Mouse (Mus musculus) frontal cortex, postnatal 10 days (tissue): ENCODE measurements around the gene Lrpap1.

Experiments
- DNase-seq, 2 experiments: peaks; one replicate each; pipeline ENCODE4 v3.0.0; 2022; ENCODE audit warnings: low spot score in 2 of 2, mixed read lengths in 1 of 2

The Lrpap1 gene

GRCm38 (mm10) chr5:35104960-35105921 lies at the start of gene Lrpap1:
Lrpap1 (minus strand) TSS chr5:35105766.
- DNase-seq, result peak; percentile 81 to 88

DNA sequence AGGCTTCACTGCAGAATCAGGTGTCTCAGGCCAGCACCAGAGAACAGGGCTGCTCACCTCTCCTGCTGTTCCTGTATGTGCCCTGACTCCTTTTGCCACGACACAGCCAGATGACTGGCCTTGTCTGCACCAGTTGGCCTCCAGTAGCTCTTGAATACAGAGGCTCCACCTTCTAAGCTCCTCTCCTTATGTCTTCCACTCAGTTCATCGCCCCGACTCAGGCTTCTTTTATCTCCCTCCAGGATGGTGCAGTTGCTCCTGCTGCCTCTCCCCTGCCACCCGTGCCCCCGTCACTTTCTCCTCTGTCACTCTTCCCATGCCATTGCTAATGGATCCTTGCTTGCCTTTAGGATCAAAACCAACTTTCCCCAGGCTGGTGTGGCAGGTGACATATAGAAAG lies 44.4 kb upstream of the Lrpap1 start:
- DNase-seq, result no peak

DNA sequence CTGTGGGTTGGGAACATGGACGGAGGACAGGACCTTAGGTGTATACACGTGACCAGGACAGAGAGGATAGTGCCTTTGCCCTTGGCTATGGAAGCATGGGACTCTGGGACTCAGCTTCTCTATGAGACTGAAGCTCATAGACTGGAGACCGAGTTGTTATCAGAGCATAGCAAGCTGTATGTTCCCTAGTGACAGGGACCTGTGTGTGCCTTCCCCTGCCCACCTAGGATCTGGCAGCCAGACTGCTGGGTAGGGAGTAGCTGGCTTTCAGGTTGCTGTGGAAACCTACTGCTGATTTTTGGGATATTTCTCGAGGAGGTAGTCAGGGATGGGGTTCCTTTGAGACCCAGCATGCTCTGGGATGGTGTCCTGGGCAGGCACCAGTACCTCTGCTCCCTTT lies 44.0 kb upstream of the Lrpap1 start:
- no peak for DNase-seq

DNA sequence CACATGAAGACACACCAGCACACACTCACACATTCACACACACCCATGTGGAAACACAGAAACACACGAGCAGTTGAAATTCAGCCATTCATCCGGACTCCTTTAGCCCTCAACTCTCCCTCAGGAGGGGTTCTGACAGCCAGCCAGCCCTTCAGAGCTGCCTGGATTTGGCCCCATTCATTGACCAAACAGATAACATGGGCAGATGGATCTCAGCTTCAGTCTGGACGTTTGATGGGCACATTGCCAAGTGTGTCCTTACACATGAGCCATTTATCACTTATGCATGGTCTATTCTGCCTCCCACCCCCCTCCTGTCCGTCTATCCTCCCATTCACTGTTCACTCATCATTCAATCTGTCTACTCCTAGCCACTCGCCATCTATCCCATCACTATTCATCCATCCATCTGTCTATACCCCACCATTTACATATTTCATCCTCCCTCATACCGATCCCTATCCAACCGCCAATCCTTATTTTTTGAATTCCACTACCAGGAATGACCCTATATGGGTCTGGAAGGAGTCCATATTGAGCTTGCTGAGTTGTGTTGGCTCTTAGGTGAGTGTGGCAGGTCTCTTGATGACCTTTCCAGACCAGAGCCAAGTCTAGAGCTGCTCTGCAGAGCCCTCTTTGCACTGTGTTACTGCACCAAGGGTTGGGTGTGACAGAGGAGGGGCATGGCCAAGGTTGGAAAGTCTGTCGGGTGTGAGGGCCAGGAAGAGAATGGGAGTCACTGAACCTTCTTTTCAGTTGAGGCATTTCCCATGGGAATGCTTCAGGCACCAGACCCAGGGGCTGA lies 42.6 kb upstream of the Lrpap1 start:
- DNase-seq, result no peak

DNA sequence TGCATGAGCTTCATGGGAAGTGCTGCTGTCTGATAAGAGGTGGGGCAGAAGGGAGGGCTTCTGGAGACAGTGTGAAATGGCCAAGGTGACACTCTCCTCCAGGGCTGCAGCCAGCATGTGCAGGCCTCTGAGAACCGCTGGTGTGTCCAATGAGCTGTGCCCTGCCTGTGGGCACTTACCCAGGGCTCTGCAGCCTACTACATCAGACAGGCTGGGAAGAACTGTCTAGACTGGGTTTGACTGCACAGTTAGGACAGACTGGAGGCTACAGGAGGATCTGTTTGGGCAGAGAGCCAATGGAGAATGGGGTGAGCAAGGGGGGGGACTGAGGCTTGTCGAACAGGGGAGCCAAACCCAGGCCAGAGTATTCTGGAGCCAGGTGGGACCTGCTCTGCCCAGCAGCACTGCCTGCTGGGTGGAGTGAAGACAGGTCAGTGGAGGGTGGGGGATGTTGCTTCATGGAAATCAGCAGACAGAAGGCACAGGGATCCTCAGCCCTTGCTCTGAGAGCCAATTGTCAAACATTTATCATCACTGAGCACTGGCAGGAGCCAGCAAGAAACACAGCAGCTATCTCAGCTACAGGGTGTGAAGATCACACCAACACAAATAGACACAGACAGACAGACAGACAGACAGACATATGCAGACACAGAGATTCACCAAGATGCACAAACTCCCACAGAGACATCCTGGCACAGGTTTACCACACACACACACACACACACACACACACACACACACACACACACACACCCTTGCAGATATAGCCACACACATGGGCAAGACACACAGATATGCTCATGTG lies 41.8 kb upstream of the Lrpap1 start:
- DNase-seq, result no peak

DNA sequence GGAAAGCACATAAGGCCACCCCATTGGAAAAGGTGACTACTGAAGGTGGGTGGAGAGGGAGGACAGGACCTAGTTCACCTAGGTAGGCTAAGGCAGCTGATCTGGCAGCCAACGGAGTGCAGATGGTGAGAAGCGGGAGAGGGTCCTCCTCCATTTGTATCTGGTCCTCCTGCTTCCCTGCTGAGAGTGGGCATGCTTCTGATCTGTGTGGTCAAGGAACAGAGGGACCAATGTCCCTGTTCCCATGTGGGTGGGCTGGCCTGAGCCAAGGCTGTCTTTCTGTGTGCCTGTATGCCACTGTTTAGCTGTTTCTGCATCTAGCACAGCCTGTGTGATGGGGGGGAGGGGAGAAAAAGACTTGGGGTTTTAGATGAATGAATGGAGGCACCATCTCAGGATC lies 41.2 kb upstream of the Lrpap1 start:
- no peak for DNase-seq

GRCm38 (mm10) chr5:35144716-35145115 lies 39.1 kb upstream of the Lrpap1 start:
- DNase-seq, result no peak

GRCm38 (mm10) chr5:35143460-35144245 lies 38.1 kb upstream of the Lrpap1 start:
- DNase-seq, result no peak

DNA sequence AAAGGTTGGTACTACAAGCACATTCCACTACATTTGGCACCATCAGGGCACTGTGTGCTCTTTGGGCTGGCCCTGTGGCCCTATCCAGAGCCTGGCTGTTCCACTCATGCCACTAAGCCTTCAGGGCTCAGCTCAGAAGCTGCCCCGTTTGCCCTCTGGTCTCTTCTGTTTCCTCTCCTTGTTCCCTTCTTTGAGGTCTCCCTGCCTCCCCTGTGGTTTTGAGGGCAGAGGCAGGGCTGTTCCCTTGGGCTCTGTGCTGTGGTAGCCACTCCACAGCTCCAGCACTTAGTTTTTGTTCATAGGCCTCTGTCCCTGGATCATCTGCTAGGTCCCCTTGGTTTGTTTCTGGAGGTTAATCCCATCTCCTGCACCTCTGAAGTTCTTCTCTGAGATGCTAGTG lies 37.3 kb upstream of the Lrpap1 start:
- no peak for DNase-seq

DNA sequence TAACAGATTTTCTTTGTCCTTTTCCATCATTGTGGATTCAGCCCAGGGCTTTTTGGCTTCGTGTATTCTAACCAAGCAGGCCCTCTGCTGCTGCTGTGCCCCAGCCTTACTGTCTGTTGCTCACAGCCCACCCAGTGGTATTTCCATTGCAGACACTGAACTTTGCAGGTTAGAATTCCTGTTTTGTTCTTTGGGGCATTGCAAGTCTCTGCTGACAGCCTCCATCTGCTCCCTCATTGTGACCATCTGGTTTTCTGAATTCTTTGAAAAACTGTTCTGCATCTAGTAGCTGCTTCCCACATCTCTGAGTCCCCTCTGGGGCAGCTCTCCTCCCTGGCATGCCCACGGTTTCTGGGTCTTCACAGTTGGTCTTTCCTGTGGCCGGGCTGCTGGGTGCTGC lies 35.8 kb upstream of the Lrpap1 start:
- DNase-seq, result no peak

GRCm38 (mm10) chr5:35138183-35138611 lies 32.6 kb upstream of the Lrpap1 start:
- DNase-seq, result no peak

DNA sequence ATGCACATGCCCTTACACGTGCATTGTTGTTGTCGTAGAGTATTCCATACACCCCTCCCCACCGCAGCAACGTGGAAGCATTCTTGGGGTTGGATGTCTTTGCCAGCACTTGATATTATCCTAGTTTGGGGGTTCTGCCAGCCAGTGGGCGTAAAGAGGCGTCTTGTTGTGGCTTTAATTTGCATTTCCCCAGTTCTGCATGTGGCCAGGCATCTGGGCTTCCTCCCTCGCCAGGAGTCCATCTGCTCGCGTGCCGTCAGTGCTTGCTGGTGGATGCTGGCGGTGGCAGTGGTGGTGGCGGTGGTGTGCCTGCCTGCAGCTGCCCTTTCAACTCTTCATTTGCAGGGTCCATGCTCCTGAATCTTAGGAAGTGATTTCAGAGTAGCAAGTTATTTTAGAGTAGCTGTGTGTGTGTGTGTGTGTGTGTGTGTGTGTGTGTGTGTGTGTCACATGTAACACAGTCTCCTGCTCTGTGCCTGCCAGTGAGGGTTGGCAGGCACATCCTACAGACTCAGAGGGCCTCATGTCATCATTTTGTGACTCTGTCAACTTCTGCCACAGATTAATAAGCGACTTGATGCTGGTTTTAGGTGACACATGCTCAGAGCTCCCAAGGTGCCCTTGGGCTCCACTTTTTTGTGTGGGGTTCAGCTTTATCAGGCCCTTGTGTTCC lies 32.1 kb upstream of the Lrpap1 start:
- peak; percentile 71 to 79 for DNase-seq

- DNase-seq, result no peak
Measured at GRCm38 (mm10) chr5:35135903-35136302, 30.3 kb upstream of the Lrpap1 start.

GRCm38 (mm10) chr5:35134286-35134685 lies 28.7 kb upstream of the Lrpap1 start:
- DNase-seq, result no peak

- peak in 1 of 2 experiments; percentile 5 for DNase-seq
Measured at GRCm38 (mm10) chr5:35133468-35133867, 27.9 kb upstream of the Lrpap1 start.

GRCm38 (mm10) chr5:35132278-35132980 lies 26.9 kb upstream of the Lrpap1 start:
- DNase-seq, result no peak

GRCm38 (mm10) chr5:35131773-35132172 lies 26.2 kb upstream of the Lrpap1 start:
- DNase-seq, result peak; percentile 71 to 75

GRCm38 (mm10) chr5:35131237-35131636 lies 25.7 kb upstream of the Lrpap1 start:
- no peak for DNase-seq

- no peak for DNase-seq
Measured at GRCm38 (mm10) chr5:35129767-35130191, 24.2 kb upstream of the Lrpap1 start.

DNA sequence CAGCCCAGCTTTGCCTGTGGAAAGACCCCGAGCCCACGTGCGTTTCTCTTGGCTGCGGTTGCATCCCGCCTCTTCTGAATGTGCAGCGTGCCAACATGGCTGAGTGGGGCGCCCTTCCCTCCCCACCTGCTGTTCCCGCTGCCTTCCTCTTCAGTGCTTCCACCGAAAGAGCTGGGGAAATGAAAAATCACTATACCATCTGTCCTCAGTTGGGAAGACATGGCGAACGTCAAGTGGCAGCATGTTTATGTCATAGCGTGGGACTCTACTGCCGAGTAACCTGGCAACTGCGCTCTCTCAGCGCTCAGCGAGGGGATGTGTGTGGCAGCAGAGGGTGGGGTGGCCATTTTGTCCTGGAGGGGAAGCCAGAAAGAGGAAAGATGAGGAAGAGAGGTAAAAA lies 23.6 kb upstream of the Lrpap1 start:
- peak; percentile 47 to 56 for DNase-seq
